17 mouse cellular contexts compared by ENCODE assay signal in genomic region chr8:35939199-35939598, GRCm38 (mm10).
"Had no signal": no experiment of that assay in that cellular context is flagged by ENCODE, and none has a peak within 500 bp of the region (broad histone marks: within the 10 kb centered on the region; RNA-seq: fewer than 3 reads in every experiment).

No protein-coding gene starts in this region.

- H3K9me3 ChIP-seq: liver, embryonic 13.5 days; liver, embryonic 15.5 days; megakaryocyte, embryonic 14.5 days; midbrain, embryonic 13.5 days; midbrain, embryonic 15.5 days; neural tube, embryonic 12.5 days; stomach, embryonic 15.5 days had no signal

- H3K9ac ChIP-seq: liver, embryonic 13.5 days; liver, embryonic 15.5 days; liver, postnatal 0 days; midbrain, embryonic 13.5 days; midbrain, embryonic 15.5 days; neural tube, embryonic 12.5 days; stomach, embryonic 15.5 days had no signal

- H3K4me1 ChIP-seq: liver, embryonic 13.5 days; liver, embryonic 15.5 days; megakaryocyte, embryonic 14.5 days; neural tube, embryonic 12.5 days; stomach, embryonic 15.5 days had no signal

- H3K36me3 ChIP-seq: liver, embryonic 13.5 days; liver, embryonic 15.5 days; midbrain, embryonic 13.5 days; midbrain, embryonic 15.5 days; neural tube, embryonic 12.5 days; stomach, embryonic 15.5 days had no signal

- H3K27me3 ChIP-seq: liver, embryonic 13.5 days; liver, embryonic 15.5 days; midbrain, embryonic 13.5 days; midbrain, embryonic 15.5 days; neural tube, embryonic 12.5 days; stomach, embryonic 15.5 days had no signal

- H3K27ac ChIP-seq: liver, embryonic 13.5 days; liver, embryonic 15.5 days; macrophage; midbrain, embryonic 13.5 days; midbrain, embryonic 15.5 days; neural tube, embryonic 12.5 days; stomach, embryonic 15.5 days; stomach, postnatal 0 days had no signal

- H3K4me3 ChIP-seq: liver, embryonic 13.5 days; liver, embryonic 15.5 days; megakaryocyte, embryonic 14.5 days; midbrain, embryonic 13.5 days; midbrain, embryonic 15.5 days; neural tube, embryonic 12.5 days; stomach, embryonic 15.5 days had no signal

- H3K4me2 ChIP-seq: liver, embryonic 11.5 days; liver, embryonic 13.5 days; liver, embryonic 15.5 days; midbrain, embryonic 11.5 days; midbrain, embryonic 13.5 days; midbrain, embryonic 15.5 days; neural tube, embryonic 12.5 days; stomach, embryonic 15.5 days had no signal

- DNase-seq: liver, embryonic 13.5 days; liver, postnatal 0 days; lung, postnatal 10 days; right cerebral cortex, postnatal 14 days; thymus, adult 2 months; thymus, postnatal 25 days; thymus, postnatal 4 days had no signal

- ATAC-seq: liver, postnatal 0 days; midbrain, embryonic 13.5 days; midbrain, embryonic 15.5 days had no signal
